Mouse (Mus musculus): Measurements from ENCODE around the gene Derl3.

DNA sequence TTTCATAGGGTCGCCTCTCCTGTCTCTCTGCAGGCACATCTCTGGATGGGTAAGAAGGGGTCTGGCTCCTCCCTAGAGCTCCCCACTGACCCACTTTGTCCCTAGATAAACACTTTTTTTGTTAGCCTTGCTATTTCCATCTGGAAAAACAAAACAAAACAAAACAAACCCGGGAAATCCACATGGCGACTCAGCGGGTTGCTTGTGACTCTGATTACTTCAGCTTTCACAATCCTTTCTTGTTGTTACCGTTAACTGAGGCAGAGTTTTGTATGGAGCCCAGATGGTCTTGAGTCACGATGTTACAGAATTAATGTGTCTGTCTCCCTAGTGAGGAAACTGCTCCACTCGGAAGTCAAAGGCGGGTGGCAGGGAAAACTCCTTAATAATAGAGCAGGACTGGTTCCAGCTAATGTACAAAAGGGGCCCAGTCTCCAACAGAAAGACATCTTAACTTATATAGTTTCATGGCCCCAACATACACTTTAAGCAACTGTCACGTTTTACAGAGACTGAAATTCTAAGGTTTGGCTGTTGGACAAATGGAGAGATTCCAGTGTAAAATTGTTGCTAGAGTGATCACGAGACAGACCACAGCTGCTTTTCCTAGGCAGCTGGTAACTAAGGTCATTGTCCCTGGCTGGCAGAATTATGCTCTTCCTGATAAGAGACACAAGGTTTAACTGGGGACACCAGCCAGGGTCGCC lies 51.0 kb downstream of the Derl3 start:
- no peak for TF ChIP-seq CTCF (conservative IDR thresholded peaks at IDR 0.05 in 1 of 2, IDR thresholded peaks at IDR 0.05 in 1 of 2; ENCODE audit: low read depth in 2 of 2, low read length in 2 of 2)
- no peak for TF ChIP-seq POLR2A (IDR thresholded peaks at IDR 0.05; ENCODE audit: low read depth, low read length)
- no peak for TF ChIP-seq MAX (IDR thresholded peaks at IDR 0.05; ENCODE audit: low read length)
- no peak for TF ChIP-seq USF1 (IDR thresholded peaks at IDR 0.05; ENCODE audit: low read depth, low read length)
- no peak for TF ChIP-seq NELFE (IDR thresholded peaks at IDR 0.05; ENCODE audit: low read depth, low read length)
- no peak for TF ChIP-seq KAT2A (IDR thresholded peaks at IDR 0.05; ENCODE audit: insufficient replicate concordance, low read length)
- no peak for TF ChIP-seq MAZ (IDR thresholded peaks at IDR 0.05; ENCODE audit: low read depth, low read length)
- no peak for TF ChIP-seq EP300 (IDR thresholded peaks at IDR 0.05; ENCODE audit: low read length)
- TF ChIP-seq CHD2 (IDR thresholded peaks at IDR 0.05; ENCODE audit: low read length), result no peak
- TF ChIP-seq ZNF384 (IDR thresholded peaks at IDR 0.05; ENCODE audit: low read depth, low read length), result no peak
- no peak for TF ChIP-seq SMC3 (IDR thresholded peaks at IDR 0.05; ENCODE audit: low read depth, low read length)
- TF ChIP-seq GABPA (IDR thresholded peaks at IDR 0.05; ENCODE audit: insufficient replicate concordance, low read depth, low read length), result no peak

Measured in CH12.LX (cell line).